Mouse (Mus musculus): ENCODE measurements around the gene Six1. TPM values are rescaled to one million over a fixed set of nuclear protein-coding genes. Genes with fewer than 3 reads are reported as not detected.
"Not testable (repeated sequence)": the region's sequence is repeated elsewhere in the genome, so short reads cannot be mapped to it uniquely, and the experiment has no call there.

The Six1 gene
- total and polyA plus RNA-seq, 2 experiments from 2014 or later: 0.47 to 0.68 TPM

GRCm38 (mm10) chr12:73088500-73088899 is 34.8 kb upstream of the Six1 start:
- ATAC-seq (no peak), DNase-seq (ENCODE audit: low spot score) (no peak)
- Histone ChIP-seq H3K9me3 (ENCODE audit: low read length) (no peaks in the 10 kb centered on the region), H3K27me3 (ENCODE audit: insufficient read depth, low read length) (no peaks in the 10 kb centered on the region), H3K9ac (replicated peaks; ENCODE audit: low read length) (no peak overlapping the region), H3K36me3 (ENCODE audit: insufficient read depth, low read length) (no peaks in the 10 kb centered on the region), H3K27ac (no peak overlapping the region), H3K4me1 (ENCODE audit: insufficient read depth, low read length) (no peaks in the 10 kb centered on the region), H3K4me2 (ENCODE audit: low read depth, low read length) (no peak overlapping the region), H3K4me3 (ENCODE audit: low read length) (no peak overlapping the region)
- TF ChIP-seq CTCF (IDR thresholded peaks at IDR 0.05; ENCODE audit: low read depth): no peak
- WGBS: 75% methylated on average over 5 of the region's 5 CpGs

- no peaks in the 10 kb centered on the region for H3K4me1 ChIP-seq (ENCODE audit: insufficient read depth, low read length)
- no peaks in the 10 kb centered on the region for H3K9me3 ChIP-seq (ENCODE audit: low read length)
- no peak for TF ChIP-seq CTCF (IDR thresholded peaks at IDR 0.05; ENCODE audit: low read depth)
- H3K27me3 ChIP-seq (ENCODE audit: insufficient read depth, low read length): no peaks in the 10 kb centered on the region
- no peak overlapping the region for H3K27ac ChIP-seq
- H3K36me3 ChIP-seq (ENCODE audit: insufficient read depth, low read length): no peaks in the 10 kb centered on the region
- WGBS: 91% methylated on average over 7 of the region's 7 CpGs
- H3K4me2 ChIP-seq (ENCODE audit: low read depth, low read length): no peak overlapping the region
- no peak for ATAC-seq
- DNase-seq (ENCODE audit: low spot score): no peak
- no peak overlapping the region for H3K9ac ChIP-seq (replicated peaks; ENCODE audit: low read length)
- no peak overlapping the region for H3K4me3 ChIP-seq (ENCODE audit: low read length)
Observed at GRCm38 (mm10) chr12:73087086-73087485, 33.4 kb upstream of the Six1 start.

GRCm38 (mm10) chr12:73085739-73086630 is 32.3 kb upstream of the Six1 start:
- Histone ChIP-seq H3K27me3 (ENCODE audit: insufficient read depth, low read length) (no peaks in the 10 kb centered on the region), H3K4me1 (ENCODE audit: insufficient read depth, low read length) (no peaks in the 10 kb centered on the region), H3K27ac (no peak overlapping the region), H3K9me3 (ENCODE audit: low read length) (no peaks in the 10 kb centered on the region), H3K9ac (replicated peaks; ENCODE audit: low read length) (no peak overlapping the region), H3K4me3 (ENCODE audit: low read length) (no peak overlapping the region), H3K4me2 (ENCODE audit: low read depth, low read length) (no peak overlapping the region), H3K36me3 (ENCODE audit: insufficient read depth, low read length) (no peaks in the 10 kb centered on the region)
- WGBS: 26% methylated on average over 11 of the region's 11 CpGs
- DNase-seq (ENCODE audit: low spot score) (no peak), ATAC-seq (no peak)
- no peak for TF ChIP-seq CTCF (IDR thresholded peaks at IDR 0.05; ENCODE audit: low read depth)

DNA sequence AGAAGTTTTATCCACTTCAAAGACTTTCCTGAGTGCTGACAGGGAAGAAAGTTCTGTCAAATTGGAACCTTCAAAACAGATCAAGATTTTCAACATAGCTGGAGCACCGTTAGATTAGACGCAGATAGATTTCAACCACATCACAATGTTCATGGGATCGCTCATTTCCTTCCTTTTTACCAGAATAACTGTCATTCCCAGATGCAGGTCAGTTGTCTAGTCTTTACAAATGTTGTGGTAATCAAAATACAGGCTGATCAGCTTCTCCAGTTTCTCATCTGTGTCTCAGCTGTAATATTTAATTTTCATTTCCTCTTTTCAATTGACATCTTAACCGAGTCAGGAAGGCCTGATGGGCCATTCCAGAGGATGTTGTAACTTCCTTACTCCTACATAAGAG is 30.1 kb upstream of the Six1 start:
- H3K4me2 ChIP-seq (ENCODE audit: low read depth, low read length): no peak overlapping the region
- H3K4me3 ChIP-seq (ENCODE audit: low read length): no peak overlapping the region
- DNase-seq (ENCODE audit: low spot score): no peak
- no peaks in the 10 kb centered on the region for H3K27me3 ChIP-seq (ENCODE audit: insufficient read depth, low read length)
- ATAC-seq: no peak
- TF ChIP-seq CTCF (IDR thresholded peaks at IDR 0.05; ENCODE audit: low read depth): no peak
- WGBS: 86% methylated on average over 4 of the region's 4 CpGs
- no peak overlapping the region for H3K9ac ChIP-seq (replicated peaks; ENCODE audit: low read length)
- no peaks in the 10 kb centered on the region for H3K9me3 ChIP-seq (ENCODE audit: low read length)
- no peak overlapping the region for H3K27ac ChIP-seq
- H3K4me1 ChIP-seq (ENCODE audit: insufficient read depth, low read length): no peaks in the 10 kb centered on the region
- no peaks in the 10 kb centered on the region for H3K36me3 ChIP-seq (ENCODE audit: insufficient read depth, low read length)

GRCm38 (mm10) chr12:73081828-73082227 is 28.1 kb upstream of the Six1 start:
- not testable (repeated sequence) for ATAC-seq

DNA sequence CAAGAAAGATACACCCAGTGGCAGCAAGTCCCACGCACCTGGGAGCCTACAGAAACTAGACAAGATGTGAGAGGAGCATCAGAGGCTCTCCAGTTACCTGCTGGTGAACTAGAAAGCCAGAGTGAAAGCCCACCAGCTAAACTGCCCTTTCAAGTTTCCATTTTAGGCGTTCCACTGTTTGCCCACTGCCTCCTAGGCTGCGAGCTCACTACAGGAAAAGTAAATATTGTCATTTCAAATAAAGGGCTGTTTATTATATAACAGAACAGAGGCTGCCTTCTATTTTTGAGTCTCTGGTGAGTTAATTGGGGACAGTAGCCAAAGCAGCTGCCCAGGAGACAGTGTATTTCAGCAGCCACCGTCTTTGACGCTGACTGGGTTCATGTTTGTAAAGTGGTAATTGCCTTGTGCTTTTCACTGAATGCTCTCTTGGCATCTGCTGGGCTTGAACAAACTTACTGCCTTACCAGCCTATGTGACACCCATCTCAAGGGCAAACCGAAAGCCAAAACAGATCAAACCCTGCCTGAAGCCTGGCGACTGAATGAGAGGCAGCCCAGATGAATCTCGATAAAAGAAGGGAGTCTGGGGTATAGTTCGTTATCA is 7.2 kb upstream of the Six1 start:
- no peak for TF ChIP-seq CTCF (IDR thresholded peaks at IDR 0.05; ENCODE audit: low read depth)

More at GRCm38 (mm10) chr12:73081828-73082227, 28.1 kb upstream of the Six1 start:
- H3K4me3 ChIP-seq (ENCODE audit: low read length); H3K27me3 ChIP-seq (ENCODE audit: insufficient read depth, low read length); H3K27ac ChIP-seq; H3K9ac ChIP-seq (replicated peaks; ENCODE audit: low read length); H3K9me3 ChIP-seq (ENCODE audit: low read length); H3K4me2 ChIP-seq (ENCODE audit: low read depth, low read length); H3K4me1 ChIP-seq (ENCODE audit: insufficient read depth, low read length); H3K36me3 ChIP-seq (ENCODE audit: insufficient read depth, low read length); DNase-seq (ENCODE audit: low spot score): not testable (repeated sequence)
- WGBS: 88% methylated on average over 4 of the region's 4 CpGs

DNA sequence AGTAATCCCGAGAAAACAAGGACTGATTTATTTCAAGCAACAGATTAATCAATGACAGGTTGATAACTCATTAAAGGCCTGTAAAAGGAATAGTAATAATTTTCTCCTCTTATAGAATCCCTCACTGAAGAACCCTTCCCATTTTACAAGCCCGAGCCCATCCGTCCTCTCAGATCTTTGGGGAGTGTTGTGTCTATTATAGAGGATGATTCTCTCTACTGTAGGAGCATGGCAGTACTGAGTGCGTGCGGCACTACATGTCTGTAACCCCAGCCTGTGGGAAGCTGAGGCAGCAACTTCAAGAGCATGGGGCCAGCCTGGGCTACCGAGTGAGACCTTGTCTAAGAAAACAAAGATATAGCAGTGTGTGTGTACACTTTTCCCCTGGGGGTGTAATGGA is 3.8 kb upstream of the Six1 start:
- Histone ChIP-seq H3K27me3 (ENCODE audit: insufficient read depth, low read length) (peaks cover 42% of the 10 kb centered on the region), H3K4me3 (ENCODE audit: low read length) (no peak overlapping the region), H3K9me3 (ENCODE audit: low read length) (no peaks in the 10 kb centered on the region), H3K4me1 (ENCODE audit: insufficient read depth, low read length) (no peaks in the 10 kb centered on the region), H3K36me3 (ENCODE audit: insufficient read depth, low read length) (no peaks in the 10 kb centered on the region), H3K9ac (replicated peaks; ENCODE audit: low read length) (no peak overlapping the region), H3K4me2 (ENCODE audit: low read depth, low read length) (no peak overlapping the region), H3K27ac (no peak overlapping the region)
- ATAC-seq: no peak
- DNase-seq (ENCODE audit: low spot score): no peak
- TF ChIP-seq CTCF (IDR thresholded peaks at IDR 0.05; ENCODE audit: low read depth): no peak
- 90% methylated on average over 6 of the region's 6 CpGs for WGBS

More for the DNA sequence above, 7.2 kb upstream of the Six1 start:
- Histone ChIP-seq H3K9me3 (ENCODE audit: low read length) (no peaks in the 10 kb centered on the region), H3K4me2 (ENCODE audit: low read depth, low read length) (no peak overlapping the region), H3K36me3 (ENCODE audit: insufficient read depth, low read length) (no peaks in the 10 kb centered on the region), H3K9ac (replicated peaks; ENCODE audit: low read length) (no peak overlapping the region), H3K27ac (no peak overlapping the region), H3K27me3 (ENCODE audit: insufficient read depth, low read length) (peaks cover 15% of the 10 kb centered on the region; the same call in 1 of the 2 replicates), H3K4me3 (ENCODE audit: low read length) (no peak overlapping the region), H3K4me1 (ENCODE audit: insufficient read depth, low read length) (no peaks in the 10 kb centered on the region)
- 58% methylated on average over 9 of the region's 9 CpGs for WGBS
- ATAC-seq (no peak), DNase-seq (ENCODE audit: low spot score) (no peak)

Measured in hindbrain, postnatal 0 days (tissue).